Mouse (Mus musculus): ENCODE results near the gene Zkscan2. TPM values are rescaled to one million over a fixed set of nuclear protein-coding genes. Genes with fewer than 3 reads are reported as not detected.

The Zkscan2 gene
- 10 to 100 TPM; 24.4 to 25.1 (median 24.9) TPM for total RNA-seq (2022)

- DNase-seq (ENCODE audit: low spot score in 2 of 2), result peak; percentile 91 to 92
These were observed at the start of gene Zkscan2 for GRCm38 (mm10) chr7:123500239-123501219. Gene Zkscan2, minus strand, starts transcription at chr7:123500449.

- no peak for DNase-seq (ENCODE audit: low spot score in 2 of 2)
These were observed 28.9 kb upstream of the Zkscan2 start for GRCm38 (mm10) chr7:123529190-123529589.

- no peak for DNase-seq (ENCODE audit: low spot score in 2 of 2)
These were observed 25.5 kb upstream of the Zkscan2 start for GRCm38 (mm10) chr7:123525761-123526160.

DNA sequence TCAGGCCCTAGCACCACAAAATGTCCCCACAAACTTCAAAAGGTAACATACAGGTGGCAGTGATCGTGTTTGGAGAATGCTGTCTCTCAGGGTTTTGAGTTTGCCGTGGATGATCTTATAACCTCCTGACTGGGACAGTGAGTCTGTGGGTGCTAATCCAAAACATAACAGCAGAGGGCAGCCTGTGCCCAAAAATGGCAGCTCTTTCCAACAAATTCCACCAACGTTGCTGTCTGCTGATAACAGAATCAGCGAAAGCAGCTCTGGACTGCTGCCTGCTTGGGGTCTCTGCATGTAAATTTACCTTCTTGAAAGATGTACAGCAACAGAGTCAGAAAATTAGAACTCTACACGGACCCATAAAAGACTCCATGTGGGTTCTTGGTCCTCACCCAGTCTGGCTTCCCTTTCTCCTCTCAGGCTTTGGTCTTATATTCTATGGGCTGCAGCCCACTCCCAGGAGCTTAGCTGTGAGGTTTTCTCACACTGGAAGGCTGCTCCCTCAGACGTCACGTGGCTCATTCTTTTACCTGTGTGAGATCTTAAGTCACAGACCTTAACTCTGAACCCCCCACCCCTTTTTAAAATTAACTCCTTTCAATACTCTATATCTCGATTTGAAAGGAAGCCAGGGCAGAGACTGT is 24.1 kb upstream of the Zkscan2 start:
- DNase-seq (ENCODE audit: low spot score in 2 of 2), result peak; percentile 65 to 84

DNA sequence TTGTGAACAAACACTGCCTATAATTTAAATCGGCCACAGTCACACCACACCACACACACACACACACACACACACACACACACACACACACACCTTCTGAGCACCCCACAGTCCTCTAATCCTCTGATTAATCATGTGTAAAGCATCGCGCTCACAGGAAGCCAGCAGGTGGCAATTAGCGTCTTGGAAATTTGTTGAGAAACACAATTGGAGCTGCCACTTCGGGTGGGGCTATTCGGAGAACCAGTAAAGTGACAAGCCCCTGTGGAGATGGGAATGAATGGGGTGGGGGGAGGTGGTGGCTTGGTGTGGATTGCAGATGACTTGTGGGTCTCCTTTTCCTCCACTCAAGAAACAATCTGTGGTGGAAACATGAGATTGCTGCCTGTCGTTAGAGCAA is 7.7 kb upstream of the Zkscan2 start:
- no peak for DNase-seq (ENCODE audit: low spot score in 2 of 2)

GRCm38 (mm10) chr7:123503358-123503757 is 3.1 kb upstream of the Zkscan2 start:
- no peak for DNase-seq (ENCODE audit: low spot score in 2 of 2)

GRCm38 (mm10) chr7:123499481-123500238 is 589 bp downstream of the Zkscan2 start:
- peak in 1 of 2 experiments; percentile 16 for DNase-seq (ENCODE audit: low spot score in 2 of 2)

GRCm38 (mm10) chr7:123487703-123488102 is 12.5 kb downstream of the Zkscan2 start:
- DNase-seq (ENCODE audit: low spot score in 2 of 2), result no peak

DNA sequence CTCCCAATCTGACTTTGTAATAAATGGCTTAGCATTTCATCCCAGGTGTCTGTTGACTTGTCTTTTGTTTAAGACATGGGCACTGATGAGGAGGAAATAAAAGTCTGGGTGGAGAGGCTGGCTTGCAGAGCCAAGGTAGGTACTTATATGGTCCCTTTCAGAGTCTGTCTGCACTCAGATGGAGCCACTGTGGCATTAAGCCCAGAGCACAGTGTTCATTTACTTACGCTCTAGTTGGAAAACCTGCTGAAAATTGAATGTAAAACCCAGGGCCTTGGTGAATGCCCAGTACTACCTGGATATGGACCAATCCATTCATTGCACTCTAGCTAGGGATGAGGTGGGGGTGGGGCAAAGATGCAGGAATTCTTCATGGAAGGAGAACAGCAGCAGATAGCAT is 32.3 kb downstream of the Zkscan2 start:
- no peak for DNase-seq (ENCODE audit: low spot score in 2 of 2)

DNA sequence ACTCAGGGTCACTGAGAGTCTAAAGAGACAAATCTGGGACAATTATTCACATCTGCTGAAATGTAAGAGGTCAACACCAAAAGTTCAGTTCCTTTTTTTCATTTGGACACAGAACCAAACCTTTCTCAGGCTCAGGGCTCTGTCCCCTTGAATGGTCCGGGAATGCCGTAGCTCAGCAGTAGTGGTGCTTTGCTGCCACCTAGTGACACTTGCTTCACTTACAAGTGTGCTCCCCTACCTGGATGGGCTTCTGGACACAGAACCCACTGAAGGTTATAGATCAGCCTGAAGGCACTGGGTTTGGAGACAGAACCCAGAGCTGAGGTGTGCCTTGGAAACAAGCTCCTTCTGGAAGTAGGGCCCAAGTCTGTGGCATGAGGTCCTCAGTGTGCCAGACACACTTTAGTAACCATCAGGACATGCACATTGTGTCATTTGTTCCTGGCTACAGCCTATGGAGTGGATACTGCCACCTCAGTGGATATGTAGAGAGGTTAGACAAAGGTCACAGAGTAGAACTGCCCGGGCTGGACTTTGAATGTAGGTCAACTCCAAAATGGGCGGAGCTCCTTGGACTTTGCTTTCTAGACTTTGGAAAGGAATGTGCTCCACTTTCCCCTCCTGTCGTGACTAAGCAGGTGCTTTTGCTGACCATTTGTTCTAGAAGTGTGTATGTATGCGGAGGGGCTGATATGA is 34.4 kb downstream of the Zkscan2 start:
- peak; percentile 18 to 55 for DNase-seq (ENCODE audit: low spot score in 2 of 2)

GRCm38 (mm10) chr7:123463569-123463968 is 36.7 kb downstream of the Zkscan2 start:
- no peak for DNase-seq (ENCODE audit: low spot score in 2 of 2)

- no peak for DNase-seq (ENCODE audit: low spot score in 2 of 2)
These were observed 38.2 kb downstream of the Zkscan2 start, which contains the start of gene Aqp8 for GRCm38 (mm10) chr7:123462070-123462501. Gene Aqp8, plus strand, starts transcription at chr7:123462291.

GRCm38 (mm10) chr7:123461316-123461715 is 38.9 kb downstream of the Zkscan2 start:
- no peak for DNase-seq (ENCODE audit: low spot score in 2 of 2)

DNA sequence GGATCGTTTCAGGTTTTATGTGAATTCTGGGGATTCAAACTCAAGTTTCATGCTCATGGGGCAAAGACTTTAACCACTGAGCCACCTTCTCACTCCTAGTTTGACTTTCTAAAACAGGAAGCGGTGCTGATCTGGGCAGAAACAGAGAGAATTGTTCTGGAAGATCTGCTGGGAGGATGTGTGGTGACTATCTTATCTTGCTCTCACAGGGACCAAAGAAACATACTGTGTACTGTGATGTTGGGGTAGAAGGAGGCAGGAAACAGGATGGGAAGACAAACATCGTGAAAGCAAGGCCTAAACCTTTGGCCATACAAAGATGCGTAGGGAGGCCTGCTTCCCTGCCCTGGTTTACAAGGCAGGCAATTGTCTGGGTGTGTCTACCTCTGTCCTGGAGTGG is 41.0 kb downstream of the Zkscan2 start:
- DNase-seq (ENCODE audit: low spot score in 2 of 2), result no peak

GRCm38 (mm10) chr7:123458309-123458708 is 41.9 kb downstream of the Zkscan2 start:
- DNase-seq (ENCODE audit: low spot score in 2 of 2), result no peak

DNA sequence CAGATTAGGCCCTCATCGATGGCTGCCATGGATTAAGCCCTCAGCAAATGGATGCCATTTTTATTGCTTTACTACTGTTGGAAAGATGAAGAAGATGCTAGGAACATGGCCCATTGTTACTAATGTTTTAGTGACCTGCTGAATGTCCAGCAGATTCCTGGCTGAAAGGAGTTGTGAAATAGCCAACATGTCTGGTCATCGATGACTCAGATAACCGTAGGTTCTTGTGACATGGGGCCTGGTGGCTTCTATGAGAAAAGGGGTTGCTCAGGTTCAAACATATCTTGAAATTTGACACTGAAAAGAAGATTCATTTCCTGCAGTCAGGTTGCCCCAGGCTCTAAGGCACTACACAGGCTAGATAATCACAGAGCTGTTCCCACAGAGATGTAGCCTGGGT is 45.2 kb downstream of the Zkscan2 start:
- no peak for DNase-seq (ENCODE audit: low spot score in 2 of 2)

GRCm38 (mm10) chr7:123453066-123453465 is 47.2 kb downstream of the Zkscan2 start:
- DNase-seq (ENCODE audit: low spot score in 2 of 2), result no peak

DNA sequence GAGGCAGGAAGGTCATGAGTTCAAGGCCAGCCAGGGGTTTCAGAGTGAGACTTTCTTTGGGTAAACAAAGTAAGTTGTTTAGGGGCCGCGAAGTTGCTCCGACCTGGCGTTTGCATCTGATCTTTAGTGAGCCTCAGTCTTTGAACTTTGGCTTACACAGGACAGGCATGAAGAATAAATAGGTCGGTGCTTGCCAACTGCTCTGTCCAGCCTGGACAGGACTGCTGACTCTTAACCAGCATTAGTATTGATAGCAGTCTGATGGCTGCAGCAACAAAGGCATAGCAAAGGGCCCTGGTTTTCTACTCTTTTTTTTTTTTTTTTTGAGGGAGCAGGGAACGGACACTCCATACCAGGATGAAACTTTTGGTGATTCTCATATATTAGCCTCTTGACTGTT is 47.7 kb downstream of the Zkscan2 start:
- no peak for DNase-seq (ENCODE audit: low spot score in 2 of 2)

- DNase-seq (ENCODE audit: low spot score in 2 of 2), result no peak
These were observed 49.7 kb downstream of the Zkscan2 start for GRCm38 (mm10) chr7:123450515-123450914.

DNA sequence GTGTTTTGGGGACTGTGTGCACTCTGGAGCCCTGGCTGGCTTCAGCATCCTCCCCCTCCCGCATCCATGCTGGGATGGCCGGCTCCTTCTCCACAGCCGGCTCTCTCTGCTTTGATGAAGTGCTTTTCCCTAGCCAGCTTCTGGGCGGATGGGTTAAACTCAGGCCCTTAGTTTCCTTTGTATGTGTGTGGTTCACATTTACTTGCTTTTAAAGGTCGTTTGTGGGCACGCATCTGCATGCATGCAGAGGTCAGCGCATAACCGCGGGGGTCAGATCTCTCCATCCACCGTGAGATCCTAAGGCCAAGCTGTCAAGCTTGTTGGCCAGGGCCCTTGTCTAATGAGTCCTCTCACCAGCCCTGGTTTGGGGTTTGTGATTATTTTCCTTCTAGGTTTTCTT is 50.6 kb downstream of the Zkscan2 start:
- no peak for DNase-seq (ENCODE audit: low spot score in 2 of 2)

DNA sequence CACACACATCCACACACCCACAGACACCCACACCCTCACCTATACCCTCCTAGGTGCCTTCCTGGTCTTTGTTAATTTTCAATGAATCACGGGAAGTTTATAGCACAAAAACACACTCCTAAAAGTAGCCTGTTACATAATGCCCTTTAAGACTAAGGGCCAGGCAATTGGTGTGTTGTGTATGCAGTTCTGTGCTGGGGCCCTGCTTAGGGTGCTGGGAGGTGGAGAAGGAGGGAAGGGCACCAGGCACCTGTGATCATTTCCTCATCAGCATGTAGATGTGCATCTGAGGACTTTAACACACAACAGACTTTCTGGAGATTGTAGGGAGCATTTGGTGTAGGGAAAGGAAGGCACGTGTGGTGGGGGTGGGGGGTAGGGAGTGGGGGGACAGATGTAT is 51.5 kb downstream of the Zkscan2 start:
- DNase-seq (ENCODE audit: low spot score in 2 of 2), result no peak
